Mouse (Mus musculus) hindbrain, embryonic 12.5 days (tissue): ENCODE results near the gene Gcgr. TPM values are rescaled to one million over a fixed set of nuclear protein-coding genes. Genes with fewer than 3 reads are reported as not detected.

Experiments used
- ATAC-seq: fragments of 200-750 bp; cut with Nextera tagmentation; 2 replicates; pipeline ENCODE4 v1.8.0; 2017; ENCODE audit warnings: moderate TSS enrichment; ENCODE audit not compliant: low FRiP score
- H3K27ac ChIP-seq: fragments of 300-500 bp; sonication (generic); 2 replicates; pipeline ENCODE4 v1.5.1; 2016; ENCODE audit warnings: mild to moderate bottlenecking
- H3K27me3 ChIP-seq: fragments of 300-500 bp; sonication (generic); 2 replicates; pipeline ENCODE4 v1.6.1; 2016; ENCODE audit warnings: mild to moderate bottlenecking
- H3K36me3 ChIP-seq: fragments of 300-500 bp; sonication (generic); 2 replicates; pipeline ENCODE4 v1.6.1; 2016; ENCODE audit warnings: mild to moderate bottlenecking
- H3K4me1 ChIP-seq: fragments of 300-500 bp; sonication (generic); 2 replicates; pipeline ENCODE4 v1.6.1; 2016
- H3K4me2 ChIP-seq: fragments of 300-500 bp; sonication (generic); replicated peaks from 2 replicates; pipeline ENCODE4 v1.6.1; 2016; ENCODE audit warnings: mild to moderate bottlenecking
- H3K4me3 ChIP-seq: fragments of 300-500 bp; sonication (generic); 2 replicates; pipeline ENCODE4 v1.5.1; 2016; ENCODE audit warnings: mild to moderate bottlenecking
- H3K9ac ChIP-seq: fragments of 300-500 bp; sonication (generic); 2 replicates; pipeline ENCODE4 v1.6.1; 2016; ENCODE audit warnings: mild to moderate bottlenecking, moderate library complexity
- H3K9me3 ChIP-seq: fragments of 300-500 bp; sonication (generic); replicated peaks from 2 replicates; pipeline ENCODE4 v1.6.1; 2016; ENCODE audit warnings: mild to moderate bottlenecking
- whole genome bisulfite sequencing: fragments of 180-500 bp; shearing (Covaris S2); methylation state at CpG from one replicate; pipeline ENCODE4 v1.1.7; 2016; 5-methylcytosine and 5-hydroxymethylcytosine counted together
- polyA plus RNA-seq: library from polyadenylated mRNA; unstranded; fragments of >200 nt; fragmentation: Nextera tagmentation; extraction: Ambion mirVana; gene quantifications from 2 replicates; pipeline ENCODE4 v1.2.1, GENCODE M21; 2016

Gene Gcgr
- polyA plus RNA-seq, 1 experiment from 2014 or later, result 0.54 TPM

DNA sequence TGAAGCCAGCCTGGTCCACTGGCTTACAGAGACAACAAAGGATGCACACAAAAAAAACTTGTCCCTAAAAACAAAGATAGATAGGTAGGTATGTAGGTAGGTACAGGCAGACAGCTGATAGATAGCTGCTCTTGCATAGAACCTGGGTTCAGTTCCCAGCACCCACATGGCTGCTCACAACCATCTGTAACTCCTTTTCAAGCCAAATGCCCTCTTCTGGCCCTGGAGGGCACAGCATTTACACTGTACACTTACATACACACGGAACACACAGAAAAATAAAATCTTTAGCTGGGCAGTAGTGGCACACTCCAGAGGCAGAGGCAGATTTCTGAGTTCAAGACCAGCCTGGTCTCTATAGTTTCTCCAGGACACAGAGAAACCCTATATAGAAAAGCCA is 53.4 kb downstream of the Gcgr start:
- Histone ChIP-seq H3K4me2 (no peak overlapping the region), H3K9ac (no peak overlapping the region), H3K9me3 (no peaks in the 10 kb centered on the region; the same call in 1 of the 2 replicates), H3K27me3 (no peaks in the 10 kb centered on the region), H3K4me1 (peaks cover 25% of the 10 kb centered on the region), H3K4me3 (no peak overlapping the region), H3K36me3 (peaks cover 55% of the 10 kb centered on the region), H3K27ac (no peak overlapping the region)
- ATAC-seq, result no peak
- WGBS, result 89% methylated on average over 1 of the region's 1 CpGs

DNA sequence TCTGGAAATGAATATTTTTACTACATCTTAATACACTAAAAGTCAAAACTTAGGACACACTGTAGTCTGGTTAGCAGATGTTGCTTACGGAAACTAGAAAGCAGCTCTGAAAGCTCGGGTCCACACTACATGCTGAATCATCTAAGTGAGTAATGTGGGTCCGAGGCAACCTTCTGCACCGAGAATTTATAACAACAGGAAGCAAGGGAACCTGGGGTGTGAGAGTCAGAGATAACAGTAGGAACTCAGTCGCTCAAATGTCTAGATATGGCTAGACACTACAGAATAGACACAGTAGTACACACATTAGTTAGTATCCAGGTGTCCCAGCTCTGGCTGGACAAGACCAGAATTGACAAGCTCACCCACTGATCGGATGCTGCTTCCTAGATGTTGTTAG is 58.0 kb downstream of the Gcgr start:
- no peaks in the 10 kb centered on the region for H3K4me1 ChIP-seq
- H3K9me3 ChIP-seq, result no peaks in the 10 kb centered on the region; the same call in 1 of the 2 replicates
- H3K4me2 ChIP-seq, result no peak overlapping the region
- 97% methylated on average over 6 of the region's 6 CpGs for WGBS
- no peak overlapping the region for H3K9ac ChIP-seq
- H3K27me3 ChIP-seq, result no peaks in the 10 kb centered on the region
- peaks cover 84% of the 10 kb centered on the region for H3K36me3 ChIP-seq
- H3K27ac ChIP-seq, result no peak overlapping the region
- no peak for ATAC-seq
- H3K4me3 ChIP-seq, result no peak overlapping the region

Other genes with a start within 250 kb of the Gcgr start
- 3,608 and 3,685 TPM in 2 replicates for gene Actg1, start 182.2 kb upstream of the Gcgr start, polyA plus RNA-seq
- 1.2 and 1.3 TPM in 2 replicates for gene Fscn2, start 169.2 kb upstream of the Gcgr start, polyA plus RNA-seq
- 52.2 and 59.1 TPM in 2 replicates for gene Faap100, start 151.9 kb upstream of the Gcgr start, polyA plus RNA-seq
- 51.4 and 51.5 TPM in 2 replicates for gene Nploc4, start 93.0 kb upstream of the Gcgr start, polyA plus RNA-seq
- gene Tspan10, start 88.1 kb upstream of the Gcgr start, polyA plus RNA-seq, result not detected in 2 replicates
- gene Pde6g, start 77.2 kb upstream of the Gcgr start, polyA plus RNA-seq, result not detected in 2 replicates
- gene Oxld1, start 72.6 kb upstream of the Gcgr start, polyA plus RNA-seq, result 10.6 and 11.3 TPM in 2 replicates
- 33.8 and 35.5 TPM in 2 replicates for gene Ccdc137, start 72.6 kb upstream of the Gcgr start, polyA plus RNA-seq
- gene Arl16, start 63.1 kb upstream of the Gcgr start, polyA plus RNA-seq, result 57.1 and 58.4 TPM in 2 replicates
- gene Mrpl12, start 46.1 kb upstream of the Gcgr start, polyA plus RNA-seq, result 104 and 108 TPM in 2 replicates
- 37.7 and 38.0 TPM in 2 replicates for gene Slc25a10, start 38.9 kb upstream of the Gcgr start, polyA plus RNA-seq
- 210 and 219 TPM in 2 replicates for gene Mcrip1, start 19.0 kb downstream of the Gcgr start, polyA plus RNA-seq
- not detected in 2 replicates for gene Ppp1r27, start 20.4 kb downstream of the Gcgr start, polyA plus RNA-seq
- gene P4hb, start 42.6 kb downstream of the Gcgr start, polyA plus RNA-seq, result 473 and 486 TPM in 2 replicates
- gene Arhgdia, start 50.9 kb downstream of the Gcgr start, polyA plus RNA-seq, result 548 TPM in 2 replicates
- gene Alyref, start 67.7 kb downstream of the Gcgr start, polyA plus RNA-seq, result 539 and 588 TPM in 2 replicates
- 153 and 170 TPM in 2 replicates for gene Anapc11, start 67.7 kb downstream of the Gcgr start, polyA plus RNA-seq
- gene Npb, start 77.8 kb downstream of the Gcgr start, polyA plus RNA-seq, result 1.0 and 1.3 TPM in 2 replicates
- gene Pcyt2, start 87.2 kb downstream of the Gcgr start, polyA plus RNA-seq, result 145 and 148 TPM in 2 replicates
- 43.9 and 50.0 TPM in 2 replicates for gene Sirt7, start 94.5 kb downstream of the Gcgr start, polyA plus RNA-seq
- 40.1 TPM in 2 replicates for gene Mafg, start 102.9 kb downstream of the Gcgr start, polyA plus RNA-seq
- gene Pycr1, start 113.1 kb downstream of the Gcgr start, polyA plus RNA-seq, result 28.5 and 28.8 TPM in 2 replicates
- gene Myadml2, start 117.5 kb downstream of the Gcgr start, polyA plus RNA-seq, result 0.39 and 0.60 TPM in 2 replicates
- 1.7 and 3.0 TPM in 2 replicates for gene Notum, start 130.5 kb downstream of the Gcgr start, polyA plus RNA-seq
- 144 and 151 TPM in 2 replicates for gene Aspscr1, start 142.3 kb downstream of the Gcgr start, polyA plus RNA-seq
- gene Cenpx, start 183.0 kb downstream of the Gcgr start, polyA plus RNA-seq, result 106 and 113 TPM in 2 replicates
- 75.3 and 78.8 TPM in 2 replicates for gene Lrrc45, start 183.2 kb downstream of the Gcgr start, polyA plus RNA-seq
- 98.4 and 99.9 TPM in 2 replicates for gene Rac3, start 190.8 kb downstream of the Gcgr start, polyA plus RNA-seq
- 11.6 and 12.2 TPM in 2 replicates for gene Dcxr, start 196.6 kb downstream of the Gcgr start, polyA plus RNA-seq
- gene Cbr2, start 201.4 kb downstream of the Gcgr start, polyA plus RNA-seq, result 1.6 and 2.6 TPM in 2 replicates
- gene Hmga1b, start 232.1 kb downstream of the Gcgr start, polyA plus RNA-seq, result 3.0 and 4.0 TPM in 2 replicates